Mouse (Mus musculus): ENCODE measurements around the gene Rpn1.

Rpn1 gene

GRCm38 (mm10) chr6:88056866-88057265 is 27.4 kb upstream of the Rpn1 start:
- no peak for TF ChIP-seq GATA4 (IDR thresholded peaks at IDR 0.05; ENCODE audit: insufficient replicate concordance, low read length)

GRCm38 (mm10) chr6:88059903-88060302 is 24.4 kb upstream of the Rpn1 start:
- no peak for TF ChIP-seq GATA4 (IDR thresholded peaks at IDR 0.05; ENCODE audit: insufficient replicate concordance, low read length)

- no peak for TF ChIP-seq GATA4 (IDR thresholded peaks at IDR 0.05; ENCODE audit: insufficient replicate concordance, low read length)
Observed at GRCm38 (mm10) chr6:88060602-88061001, 23.7 kb upstream of the Rpn1 start.

GRCm38 (mm10) chr6:88061406-88061805 is 22.9 kb upstream of the Rpn1 start:
- TF ChIP-seq GATA4 (IDR thresholded peaks at IDR 0.05; ENCODE audit: insufficient replicate concordance, low read length), result no peak

GRCm38 (mm10) chr6:88062398-88062797 is 21.9 kb upstream of the Rpn1 start:
- TF ChIP-seq GATA4 (IDR thresholded peaks at IDR 0.05; ENCODE audit: insufficient replicate concordance, low read length), result no peak

- no peak for TF ChIP-seq GATA4 (IDR thresholded peaks at IDR 0.05; ENCODE audit: insufficient replicate concordance, low read length)
Observed at GRCm38 (mm10) chr6:88064072-88064642, 20.1 kb upstream of the Rpn1 start.

- TF ChIP-seq GATA4 (IDR thresholded peaks at IDR 0.05; ENCODE audit: insufficient replicate concordance, low read length), result no peak
Observed at GRCm38 (mm10) chr6:88065116-88065515, 19.2 kb upstream of the Rpn1 start.

GRCm38 (mm10) chr6:88065968-88066367 is 18.3 kb upstream of the Rpn1 start:
- no peak for TF ChIP-seq GATA4 (IDR thresholded peaks at IDR 0.05; ENCODE audit: insufficient replicate concordance, low read length)

- TF ChIP-seq GATA4 (IDR thresholded peaks at IDR 0.05; ENCODE audit: insufficient replicate concordance, low read length), result no peak
Observed at GRCm38 (mm10) chr6:88067722-88068121, 16.6 kb upstream of the Rpn1 start.

GRCm38 (mm10) chr6:88068739-88069138 is 15.5 kb upstream of the Rpn1 start:
- no peak for TF ChIP-seq GATA4 (IDR thresholded peaks at IDR 0.05; ENCODE audit: insufficient replicate concordance, low read length)

GRCm38 (mm10) chr6:88070468-88070867 is 13.8 kb upstream of the Rpn1 start:
- no peak for TF ChIP-seq GATA4 (IDR thresholded peaks at IDR 0.05; ENCODE audit: insufficient replicate concordance, low read length)

GRCm38 (mm10) chr6:88071216-88071615 is 13.1 kb upstream of the Rpn1 start:
- no peak for TF ChIP-seq GATA4 (IDR thresholded peaks at IDR 0.05; ENCODE audit: insufficient replicate concordance, low read length)

GRCm38 (mm10) chr6:88074752-88075554 is 9.3 kb upstream of the Rpn1 start:
- TF ChIP-seq GATA4 (IDR thresholded peaks at IDR 0.05; ENCODE audit: insufficient replicate concordance, low read length), result peak; percentile 80; the same call in 1 of the 2 replicates

- no peak for TF ChIP-seq GATA4 (IDR thresholded peaks at IDR 0.05; ENCODE audit: insufficient replicate concordance, low read length)
Observed at GRCm38 (mm10) chr6:88075960-88076517, 8.2 kb upstream of the Rpn1 start.

- TF ChIP-seq GATA4 (IDR thresholded peaks at IDR 0.05; ENCODE audit: insufficient replicate concordance, low read length), result no peak
Observed at GRCm38 (mm10) chr6:88083095-88083494, 1.2 kb upstream of the Rpn1 start.

GRCm38 (mm10) chr6:88083672-88084071 is 610 bp upstream of the Rpn1 start:
- no peak for TF ChIP-seq GATA4 (IDR thresholded peaks at IDR 0.05; ENCODE audit: insufficient replicate concordance, low read length)
